Mouse (Mus musculus) embryo, embryonic 10.5 days (tissue): ENCODE results near the gene Arhgap10.

ENCODE experiments used
- DNase-seq: peaks from one replicate; pipeline ENCODE4 v3.0.0-alpha.2; 2015; ENCODE audit warnings: low spot score

Arhgap10 gene

GRCm38 (mm10) chr8:77484817-77485216 lies 32.9 kb downstream of the Arhgap10 start:
- DNase-seq: no peak

GRCm38 (mm10) chr8:77484266-77484665 lies 33.5 kb downstream of the Arhgap10 start:
- DNase-seq: no peak

- no peak for DNase-seq
Measured at GRCm38 (mm10) chr8:77483676-77484075, 34.1 kb downstream of the Arhgap10 start.

- DNase-seq: peak; percentile 70
Measured at GRCm38 (mm10) chr8:77481791-77482190, 36.0 kb downstream of the Arhgap10 start.

- no peak for DNase-seq
Measured at GRCm38 (mm10) chr8:77479995-77480394, 37.8 kb downstream of the Arhgap10 start.

- no peak for DNase-seq
Measured at GRCm38 (mm10) chr8:77478913-77479273, 38.9 kb downstream of the Arhgap10 start.

- no peak for DNase-seq
Measured at GRCm38 (mm10) chr8:77478155-77478912, 39.4 kb downstream of the Arhgap10 start.

- no peak for DNase-seq
Measured at GRCm38 (mm10) chr8:77477684-77478083, 40.1 kb downstream of the Arhgap10 start.

GRCm38 (mm10) chr8:77474614-77475013 lies 43.1 kb downstream of the Arhgap10 start:
- no peak for DNase-seq

GRCm38 (mm10) chr8:77473773-77474172 lies 44.0 kb downstream of the Arhgap10 start:
- peak; percentile 65 for DNase-seq

- DNase-seq: no peak
Measured at GRCm38 (mm10) chr8:77473373-77473772, 44.4 kb downstream of the Arhgap10 start.

GRCm38 (mm10) chr8:77461392-77461791 lies 56.4 kb downstream of the Arhgap10 start:
- DNase-seq: no peak

GRCm38 (mm10) chr8:77460363-77460762 lies 57.4 kb downstream of the Arhgap10 start:
- no peak for DNase-seq

GRCm38 (mm10) chr8:77459696-77460095 lies 58.1 kb downstream of the Arhgap10 start:
- no peak for DNase-seq

GRCm38 (mm10) chr8:77458575-77458974 lies 59.2 kb downstream of the Arhgap10 start:
- DNase-seq: no peak

GRCm38 (mm10) chr8:77456263-77456662 lies 61.5 kb downstream of the Arhgap10 start:
- DNase-seq: no peak

GRCm38 (mm10) chr8:77453836-77454235 lies 63.9 kb downstream of the Arhgap10 start:
- no peak for DNase-seq

GRCm38 (mm10) chr8:77451466-77452382 lies 66.0 kb downstream of the Arhgap10 start:
- DNase-seq: no peak

GRCm38 (mm10) chr8:77451052-77451451 lies 66.7 kb downstream of the Arhgap10 start:
- no peak for DNase-seq

GRCm38 (mm10) chr8:77446294-77446693 lies 71.5 kb downstream of the Arhgap10 start:
- no peak for DNase-seq

GRCm38 (mm10) chr8:77445642-77446041 lies 72.1 kb downstream of the Arhgap10 start:
- no peak for DNase-seq

- no peak for DNase-seq
Measured at GRCm38 (mm10) chr8:77444166-77444870, 73.4 kb downstream of the Arhgap10 start.
